ENCODE assay signal across 8 mouse cellular contexts in the genomic region with DNA sequence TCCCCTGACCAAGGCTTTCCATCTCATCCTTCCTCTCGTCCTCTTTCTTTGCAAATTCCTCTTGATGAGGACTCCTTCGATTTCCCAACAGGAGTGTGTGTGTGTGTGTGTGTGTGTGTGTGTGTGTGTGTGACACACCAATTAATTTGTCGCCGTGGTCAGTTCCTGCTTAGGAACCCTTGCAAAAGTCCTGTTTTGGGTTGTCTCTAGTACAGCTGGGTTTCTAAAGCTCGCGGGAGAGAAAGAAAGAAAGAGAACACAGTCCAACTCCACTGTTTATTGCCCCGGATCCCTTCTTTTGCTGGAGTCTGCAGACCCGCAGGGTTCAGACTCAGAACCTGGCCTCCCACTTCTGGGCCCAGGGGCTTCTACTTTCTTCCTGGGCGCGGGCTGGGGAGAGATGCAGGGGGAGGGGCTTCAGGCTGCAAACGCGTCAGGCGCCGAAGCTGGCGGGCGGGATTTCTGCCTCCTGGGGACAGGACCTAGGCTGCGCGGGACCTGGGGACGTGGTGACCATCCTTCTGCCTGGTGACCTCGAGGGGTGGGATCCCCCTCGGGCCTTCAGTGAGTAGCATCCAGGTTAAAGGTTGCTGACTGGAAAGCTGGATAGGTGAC. TPM values are rescaled to one million over a fixed set of nuclear protein-coding genes. Genes with fewer than 3 reads are reported as not detected.
DNase-seq lines count a peak whose midpoint lies in the region; ATAC-seq and TF ChIP-seq lines count a peak whose summit lies in the region.

No protein-coding gene starts in this region.

- peaks cover 15% of the 10 kb centered on the region for H3K27me3 ChIP-seq in embryonic facial prominence, embryonic 13.5 days
- peaks cover 58% of the 10 kb centered on the region for H3K27me3 ChIP-seq in heart, postnatal 0 days (ENCODE audit: control insufficient read depth, insufficient read depth, low read length)
- H3K27me3 ChIP-seq in limb, embryonic 10.5 days (ENCODE audit: low read depth, poor library complexity, severe bottlenecking) = peaks cover 8% of the 10 kb centered on the region; the same call in 1 of the 2 replicates
- peaks cover 30% of the 10 kb centered on the region for H3K27me3 ChIP-seq in midbrain, embryonic 16.5 days (ENCODE audit: control insufficient read depth, insufficient read depth, low read depth, low read length)

- no peak for TF ChIP-seq EP300 in heart, postnatal 0 days (IDR thresholded peaks at IDR 0.05; ENCODE audit: low read depth)

- no peak for TF ChIP-seq CTCF in heart, postnatal 0 days (IDR thresholded peaks at IDR 0.05; ENCODE audit: low read depth)

- no peaks in the 10 kb centered on the region for H3K9me3 ChIP-seq in embryonic facial prominence, embryonic 13.5 days
- H3K9me3 ChIP-seq in heart, postnatal 0 days (replicated peaks; ENCODE audit: control insufficient read depth, low read length) = no peaks in the 10 kb centered on the region
- H3K9me3 ChIP-seq in limb, embryonic 10.5 days (replicated peaks) = no peaks in the 10 kb centered on the region
- H3K9me3 ChIP-seq in midbrain, embryonic 16.5 days (replicated peaks; ENCODE audit: control insufficient read depth, low read length, poor library complexity, severe bottlenecking) = no peaks in the 10 kb centered on the region

- peak overlapping the region; percentile 100 for H3K27ac ChIP-seq in embryonic facial prominence, embryonic 13.5 days
- peak overlapping the region; percentile 73 for H3K27ac ChIP-seq in heart, postnatal 0 days (ENCODE audit: low read depth)
- peak overlapping the region; percentile 99 for H3K27ac ChIP-seq in limb, embryonic 10.5 days
- no peak overlapping the region for H3K27ac ChIP-seq in midbrain, embryonic 16.5 days (ENCODE audit: low read length)

- peak overlapping the region; percentile 65 for H3K4me2 ChIP-seq in embryonic facial prominence, embryonic 13.5 days
- H3K4me2 ChIP-seq in heart, postnatal 0 days (ENCODE audit: low read depth, low read length) = peak overlapping the region; percentile 71
- peak overlapping the region; percentile 2; the same call in 1 of the 2 replicates for H3K4me2 ChIP-seq in midbrain, embryonic 16.5 days (ENCODE audit: low read length)

- peak; percentile 35 for DNase-seq in adrenal gland, postnatal 10 days
- DNase-seq in adrenal gland, postnatal 25 days = no peak
- DNase-seq in heart, postnatal 0 days (ENCODE audit: low spot score) = peak; percentile 16
- peak; percentile 86 for DNase-seq in limb, embryonic 10.5 days (ENCODE audit: low spot score)
- no peak for DNase-seq in natural killer cell, adult 2 months (ENCODE audit: low spot score in 2 of 2)

- peaks cover 29% of the 10 kb centered on the region for H3K4me1 ChIP-seq in embryonic facial prominence, embryonic 13.5 days
- peaks cover 5% of the 10 kb centered on the region for H3K4me1 ChIP-seq in heart, postnatal 0 days (ENCODE audit: control insufficient read depth, insufficient read depth)
- peaks cover 50% of the 10 kb centered on the region for H3K4me1 ChIP-seq in limb, embryonic 10.5 days
- peaks cover 21% of the 10 kb centered on the region for H3K4me1 ChIP-seq in midbrain, embryonic 16.5 days (ENCODE audit: control insufficient read depth, insufficient read depth, low read length)

- H3K9ac ChIP-seq in embryonic facial prominence, embryonic 13.5 days = peak overlapping the region; percentile 99
- peak overlapping the region; percentile 39 for H3K9ac ChIP-seq in heart, postnatal 0 days (replicated peaks; ENCODE audit: low read depth, low read length)
- no peak overlapping the region for H3K9ac ChIP-seq in midbrain, embryonic 16.5 days (ENCODE audit: low read depth, low read length)

- under 1% methylated on average over 21 of the region's 21 CpGs for WGBS in embryonic facial prominence, embryonic 13.5 days
- WGBS in heart, postnatal 0 days = under 1% methylated on average over 21 of the region's 21 CpGs
- 0% methylated on average over 21 of the region's 21 CpGs for WGBS in limb, embryonic 10.5 days
- WGBS in midbrain, embryonic 16.5 days = under 1% methylated on average over 21 of the region's 21 CpGs

- H3K36me3 ChIP-seq in embryonic facial prominence, embryonic 13.5 days = no peaks in the 10 kb centered on the region
- no peaks in the 10 kb centered on the region for H3K36me3 ChIP-seq in heart, postnatal 0 days (replicated peaks; ENCODE audit: control insufficient read depth, insufficient read depth, low read length)
- H3K36me3 ChIP-seq in limb, embryonic 10.5 days = peaks cover 29% of the 10 kb centered on the region
- no peaks in the 10 kb centered on the region for H3K36me3 ChIP-seq in midbrain, embryonic 16.5 days (ENCODE audit: control insufficient read depth, insufficient read depth, low read length)

- peak overlapping the region; percentile 80 for H3K4me3 ChIP-seq in embryonic facial prominence, embryonic 13.5 days
- peak overlapping the region; percentile 48 for H3K4me3 ChIP-seq in heart, postnatal 0 days (ENCODE audit: low read depth, low read length)
- H3K4me3 ChIP-seq in limb, embryonic 10.5 days = peak overlapping the region; percentile 82
- H3K4me3 ChIP-seq in midbrain, embryonic 16.5 days (ENCODE audit: low read depth, low read length) = peak overlapping the region; percentile 11; the same call in 1 of the 2 replicates

- no peak for ATAC-seq in embryonic facial prominence, embryonic 13.5 days (ENCODE audit: insufficient number of reproducible peaks, insufficient read depth, low FRiP score, low TSS enrichment, low read depth)
- no peak for ATAC-seq in heart, postnatal 0 days (ENCODE audit: insufficient read depth, low read depth)
- no peak for ATAC-seq in midbrain, embryonic 16.5 days
- no peak for ATAC-seq in erythroblast, adult 5-6 weeks (replicated peaks; ENCODE audit: low FRiP score, poor library complexity, severe bottlenecking)

RNA-seq across cellular contexts. Expression of a gene that starts 2.6 kb away (rescaled TPM):
- 10 to 100 TPM; 32.1 to 35.6 TPM for total RNA-seq in adrenal gland, postnatal 10 days (2021)
- total RNA-seq in adrenal gland, postnatal 25 days (2021) = 20.0 and 22.9 TPM in 2 replicates
- polyA plus RNA-seq in embryonic facial prominence, embryonic 13.5 days (2015; fragmentation: Nextera tagmentation; extraction: Ambion mirVana) = 78.8 and 96.8 TPM in 2 replicates
- 25.3 and 27.4 TPM in 2 replicates for total RNA-seq in heart, postnatal 0 days (2014; rRNA removed; ENCODE audit: low replicate concordance)
- 5.3 and 6.1 TPM in 2 replicates for polyA plus RNA-seq in heart, postnatal 0 days (2015; fragmentation: Nextera tagmentation; extraction: Ambion mirVana)
- 69.2 and 111 TPM in 2 replicates for polyA plus RNA-seq in limb, embryonic 10.5 days (2016; fragmentation: Nextera tagmentation; extraction: Ambion mirVana)
- polyA plus RNA-seq in midbrain, embryonic 16.5 days (2015; fragmentation: Nextera tagmentation; extraction: Ambion mirVana) = 12.7 and 15.2 TPM in 2 replicates
- total RNA-seq in erythroblast, adult 5-6 weeks (2015; ENCODE audit: low replicate concordance) = 0.21 TPM in 1 of 2 replicates, not detected in the other
- total RNA-seq in erythroblast, adult 5-6 weeks (2017; ENCODE audit: low replicate concordance) = 0.34 and 0.42 TPM in 2 replicates

Comparison
In these comparisons a context has a peak if more than half of its experiments do, and no peak if none do; other contexts are left out.
1. DNase-seq: peak in adrenal gland, postnatal 10 days (single experiment), heart, postnatal 0 days (single experiment) and limb, embryonic 10.5 days (single experiment); none in adrenal gland, postnatal 25 days (single experiment) and natural killer cell, adult 2 months (0 of 2).
2. H3K4me2 ChIP-seq: peak in every context shown above with its lines; median percentile 71 in heart, postnatal 0 days; 65 in embryonic facial prominence, embryonic 13.5 days; 2 in midbrain, embryonic 16.5 days.
3. H3K4me3 ChIP-seq: peak in every context shown above with its lines; median percentile 82 in limb, embryonic 10.5 days; 80 in embryonic facial prominence, embryonic 13.5 days; 48 in heart, postnatal 0 days; 11 in midbrain, embryonic 16.5 days.
4. RNA of a gene that starts 2.6 kb away (total RNA-seq): 32.1 to 35.6 TPM in adrenal gland, postnatal 10 days, 25.3 to 27.4 TPM in heart, postnatal 0 days and 20.0 to 22.9 TPM in adrenal gland, postnatal 25 days; 0.21 to 0.42 TPM in erythroblast, adult 5-6 weeks; every median in the first group is over 10 times any median in the second.